In genomic region chr12:84857706-84858105, GRCm38 (mm10) we compare ENCODE assay signal across 17 mouse cellular contexts. TPM values are rescaled to one million over a fixed set of nuclear protein-coding genes. Genes with fewer than 3 reads are reported as not detected.
DNase-seq lines count a peak whose midpoint lies in the region; ATAC-seq and TF ChIP-seq lines count a peak whose summit lies in the region.
"Had no signal": no experiment of that assay in that cellular context is flagged by ENCODE, and none has a peak within 500 bp of the region (broad histone marks: within the 10 kb centered on the region; RNA-seq: fewer than 3 reads in every experiment).

No protein-coding gene starts in this region.

- H3K9me3 ChIP-seq in E14TG2a.4 (ENCODE audit: low read length) (no peaks in the 10 kb centered on the region), MEL (replicated peaks; ENCODE audit: insufficient read depth, low read length) (no peaks in the 10 kb centered on the region)
- no peaks in the 10 kb centered on the region for H3K9me3 ChIP-seq in liver, embryonic 12.5 days (replicated peaks)
- H3K9me3 ChIP-seq: heart, embryonic 12.5 days; liver, embryonic 15.5 days had no signal

- no peak for TF ChIP-seq POLR2A in MEL (IDR thresholded peaks at IDR 0.05; ENCODE audit: control insufficient read depth in 1 of 2, insufficient read depth in 1 of 2, low read depth in 1 of 2, low read length in 2 of 2, poor library complexity in 1 of 2)

- H3K4me1 ChIP-seq in E14TG2a.4 (replicated peaks; ENCODE audit: low read depth, low read length) (peaks cover 42% of the 10 kb centered on the region), MEL (ENCODE audit: control insufficient read depth in 1 of 2, insufficient read depth in 2 of 2, low read length in 2 of 2) (peaks cover 15 to 20% of the 10 kb centered on the region in 2 experiments)
- peaks cover 67% of the 10 kb centered on the region for H3K4me1 ChIP-seq in liver, embryonic 12.5 days
- H3K4me1 ChIP-seq: heart, embryonic 12.5 days had no signal

- no peak overlapping the region for H3K9ac ChIP-seq in MEL (ENCODE audit: control insufficient read depth, low read depth, low read length, poor library complexity, severe bottlenecking)
- H3K9ac ChIP-seq in liver, embryonic 12.5 days: no peak overlapping the region
- H3K9ac ChIP-seq: heart, embryonic 12.5 days; liver, embryonic 15.5 days had no signal

- no peak for TF ChIP-seq EP300 in MEL (IDR thresholded peaks at IDR 0.05; ENCODE audit: low read depth in 1 of 2, low read length in 2 of 2)

- no peak; the same call in 1 of the 2 replicates for TF ChIP-seq RAD21 in MEL (IDR thresholded peaks at IDR 0.05; ENCODE audit: low read depth, low read length)

- 72% methylated on average over 4 of the region's 4 CpGs for WGBS in liver, embryonic 12.5 days (ENCODE audit: insufficient replicate concordance)

- H3K4me2 ChIP-seq in liver, embryonic 12.5 days: 0 out of 2 replicates have a peak overlapping the region, but pooled peaks have one; percentile 1
- H3K4me2 ChIP-seq: heart, embryonic 12.5 days; liver, embryonic 15.5 days had no signal

- H3K36me3 ChIP-seq in E14TG2a.4 (ENCODE audit: insufficient read depth, low read length): no peaks in the 10 kb centered on the region
- H3K36me3 ChIP-seq in MEL (ENCODE audit: control insufficient read depth in 1 of 2, insufficient read depth in 2 of 2, low read length in 2 of 2): peaks cover 0 to 12% of the 10 kb centered on the region in 2 experiments; a peak in 2 of 4 replicates
- no peaks in the 10 kb centered on the region for H3K36me3 ChIP-seq in liver, embryonic 12.5 days
- H3K36me3 ChIP-seq: heart, embryonic 12.5 days; liver, embryonic 15.5 days had no signal

- peak; percentile 56 for DNase-seq in lung, postnatal 10 days
- no peak for DNase-seq in lung, postnatal 36 days
- DNase-seq in MEL (ENCODE audit: low read depth, low spot score): peak; percentile 54
- DNase-seq in cerebellum, adult 11 months: no peak
- DNase-seq in frontal cortex, postnatal 14 days (ENCODE audit: low spot score in 2 of 2): no peak
- DNase-seq: cerebellum, adult 8-10 months; gastrocnemius, postnatal 25 days; heart, postnatal 4 days; kidney, adult 2 months; right cerebral cortex, postnatal 14 days; thymus, postnatal 14 days had no signal

- no peaks in the 10 kb centered on the region for H3K79me2 ChIP-seq in MEL (ENCODE audit: control insufficient read depth, insufficient read depth, low read length, poor library complexity)

- H3K27ac ChIP-seq in MEL (ENCODE audit: control insufficient read depth, low read depth, low read length): no peak overlapping the region
- peak overlapping the region; percentile 95 for H3K27ac ChIP-seq in liver, embryonic 12.5 days
- H3K27ac ChIP-seq: layer of hippocampus, adult 2 months; liver, embryonic 15.5 days had no signal

- H3K4me3 ChIP-seq in E14TG2a.4 (replicated peaks; ENCODE audit: low read length) (peak overlapping the region; percentile 59), MEL (ENCODE audit: control insufficient read depth in 1 of 2, insufficient read depth in 1 of 2, low read depth in 2 of 2, low read length in 2 of 2) (no peak overlapping the region)
- no peak overlapping the region for H3K4me3 ChIP-seq in liver, embryonic 12.5 days
- H3K4me3 ChIP-seq: erythroblast, embryonic 14.5 days; heart, embryonic 12.5 days; layer of hippocampus, adult 2 months; liver, embryonic 15.5 days had no signal

- TF ChIP-seq CTCF in E14TG2a.4 (conservative IDR thresholded peaks at IDR 0.05; ENCODE audit: low read length) (peak; percentile 67), MEL (IDR thresholded peaks at IDR 0.05 in 2 of 3, conservative IDR thresholded peaks at IDR 0.05 in 1 of 3; ENCODE audit: control insufficient read depth in 1 of 3, insufficient read depth in 1 of 3, low read depth in 2 of 3, low read length in 3 of 3, poor library complexity in 1 of 3, severe bottlenecking in 1 of 3) (peak; percentile 32 to 45 (median 38); a peak in 5 of 6 replicates)

- ATAC-seq in liver, embryonic 12.5 days: 0 out of 2 replicates have a peak, but pooled peaks have one; percentile 22

- peaks cover 4% of the 10 kb centered on the region; the same call in 1 of the 2 replicates for H3K27me3 ChIP-seq in E14TG2a.4 (ENCODE audit: insufficient read depth, low read length)
- H3K27me3 ChIP-seq in MEL (ENCODE audit: control insufficient read depth in 1 of 2, insufficient read depth in 2 of 2, low read length in 2 of 2): peaks cover 0 to 2% of the 10 kb centered on the region in 2 experiments; a peak in 1 of 4 replicates
- no peaks in the 10 kb centered on the region for H3K27me3 ChIP-seq in liver, embryonic 12.5 days (replicated peaks)
- H3K27me3 ChIP-seq: liver, embryonic 15.5 days had no signal

TF ChIP-seq in MEL, 35 proteins besides CTCF, POLR2A, EP300 and RAD21:
- TF ChIP-seq JUND (IDR thresholded peaks at IDR 0.05; ENCODE audit: low read depth, low read length) (no peak), E2F4 (IDR thresholded peaks at IDR 0.05; ENCODE audit: borderline replicate concordance, low read depth, low read length) (no peak), MYC (IDR thresholded peaks at IDR 0.05; ENCODE audit: low read depth, low read length) (no peak)
TF ChIP-seq in MEL: peak in this region for 0.

RNA-seq across cellular contexts. Expression of gene Ltbp2, which starts 18.6 kb away (rescaled TPM):
- total RNA-seq in MEL (2012; rRNA removed): 0.08 TPM in 1 of 2 replicates, not detected in the other
- under 1 TPM in 1 of 2 experiments, not detected in 1; 0.01 TPM for polyA plus RNA-seq in MEL (2012; ENCODE audit: insufficient read depth in 1 of 2, insufficient read length in 2 of 2, low read depth in 1 of 2, low replicate concordance in 2 of 2, missing spikeins in 1 of 2)
- 0.39 and 0.42 TPM in 2 replicates for polyA plus RNA-seq in liver, embryonic 12.5 days (2016; fragmentation: Nextera tagmentation; extraction: Ambion mirVana)

Comparison
In these comparisons a context has a peak if more than half of its experiments do, and no peak if none do; other contexts are left out.
1. DNase-seq: peak in lung, postnatal 10 days (single experiment) and MEL (single experiment); none in lung, postnatal 36 days (single experiment), cerebellum, adult 11 months (single experiment) and frontal cortex, postnatal 14 days (0 of 2).